Mouse (Mus musculus) neural tube, embryonic 12.5 days (tissue): ENCODE results near the gene Parp4. TPM values are rescaled to one million over a fixed set of nuclear protein-coding genes. Genes with fewer than 3 reads are reported as not detected.

Source experiments
- ATAC-seq: fragments of 200-750 bp; cut with Nextera tagmentation; 2 replicates; pipeline ENCODE4 v1.8.0; 2017; ENCODE audit warnings: low read depth, mild to moderate bottlenecking, moderate TSS enrichment, moderate library complexity; ENCODE audit not compliant: low FRiP score
- H3K27ac ChIP-seq: fragments of 300-500 bp; sonication (generic); 2 replicates; pipeline ENCODE4 v1.5.1; 2016
- H3K27me3 ChIP-seq: fragments of 300-500 bp; sonication (generic); replicated peaks from 2 replicates; pipeline ENCODE4 v1.6.1; 2016; ENCODE audit warnings: mild to moderate bottlenecking
- H3K36me3 ChIP-seq: fragments of 300-500 bp; sonication (generic); 2 replicates; pipeline ENCODE4 v1.6.1; 2016; ENCODE audit warnings: mild to moderate bottlenecking
- H3K4me1 ChIP-seq: fragments of 300-500 bp; sonication (generic); 2 replicates; pipeline ENCODE4 v1.6.1; 2016
- H3K4me2 ChIP-seq: fragments of 300-500 bp; sonication (generic); replicated peaks from 2 replicates; pipeline ENCODE4 v1.6.1; 2016; ENCODE audit warnings: mild to moderate bottlenecking
- H3K4me3 ChIP-seq: fragments of 300-500 bp; sonication (generic); 2 replicates; pipeline ENCODE4 v1.5.1; 2016
- H3K9ac ChIP-seq: fragments of 300-500 bp; sonication (generic); 2 replicates; pipeline ENCODE4 v1.6.1; 2016; ENCODE audit warnings: mild to moderate bottlenecking
- H3K9me3 ChIP-seq: fragments of 300-500 bp; sonication (generic); 2 replicates; pipeline ENCODE4 v1.6.1; 2016; ENCODE audit warnings: mild to moderate bottlenecking
- WGBS: fragments of 180-500 bp; shearing (Covaris S2); methylation state at CpG from one replicate; pipeline ENCODE4 v1.1.7; 2016; 5-methylcytosine and 5-hydroxymethylcytosine counted together
- polyA plus RNA-seq: library from polyadenylated mRNA; unstranded; fragments of >200 nt; fragmentation: Nextera tagmentation; extraction: Ambion mirVana; gene quantifications from 2 replicates; pipeline ENCODE4 v1.2.1, GENCODE M21; 2016

Parp4 gene
- 1.3 and 1.8 TPM in 2 replicates for polyA plus RNA-seq

DNA sequence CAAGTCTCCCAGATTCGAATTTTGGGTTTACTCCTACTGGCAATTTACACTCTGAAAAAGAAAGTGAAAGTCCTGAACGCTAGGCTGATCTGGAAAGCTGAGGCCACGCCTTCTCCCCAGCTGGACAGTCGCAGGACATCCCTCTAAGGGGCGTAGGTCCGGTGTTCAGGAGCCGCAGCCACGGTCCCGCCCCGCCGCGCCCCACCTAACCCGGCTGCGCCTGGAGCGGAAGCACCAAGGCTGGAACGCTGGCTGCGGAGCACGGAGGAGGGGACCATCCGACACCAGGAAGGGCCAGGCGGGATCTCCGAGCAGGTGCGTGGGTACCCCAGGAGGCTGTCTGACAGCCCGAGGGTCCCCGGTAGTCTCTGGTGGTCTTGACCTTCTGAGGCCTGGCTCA lies at the start of gene Parp4, which contains the start of gene Cenpj:
Gene Parp4, plus strand, starts transcription at position 204 of the 400 bp plus-strand sequence.
Gene Cenpj, minus strand, starts transcription at position 10 of the 400 bp plus-strand sequence.
- Histone ChIP-seq H3K9me3 (no peaks in the 10 kb centered on the region), H3K9ac (peak within 1 kb of the TSS; percentile 52), H3K4me1 (peaks cover 10% of the 10 kb centered on the region), H3K27me3 (no peaks in the 10 kb centered on the region), H3K27ac (no peak within 1 kb of the TSS), H3K4me2 (peak within 1 kb of the TSS; percentile 78), H3K4me3 (peak within 1 kb of the TSS; percentile 44), H3K36me3 (no peaks in the 10 kb centered on the region)
- WGBS: under 1% methylated on average over 24 of the region's 24 CpGs
- ATAC-seq: no peak

DNA sequence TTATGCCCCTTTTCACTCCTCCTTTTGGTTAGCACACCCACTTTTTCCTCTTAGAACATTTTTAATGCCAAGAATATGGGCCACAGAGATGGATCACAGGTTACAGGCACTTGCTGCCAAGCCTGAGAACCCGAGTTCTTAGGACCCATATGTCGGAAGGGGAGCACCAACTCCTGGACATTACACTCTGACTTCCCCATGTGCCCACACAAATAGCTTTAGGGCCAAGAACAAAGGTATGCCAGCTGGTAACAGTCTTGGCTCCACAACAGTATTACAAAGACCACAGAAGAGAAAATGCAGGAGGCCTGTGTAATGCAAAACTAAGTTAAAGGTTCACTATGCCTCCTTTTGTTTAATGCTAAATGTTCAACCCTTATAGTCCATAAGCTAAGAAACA lies 44.6 kb upstream of the Parp4 start:
- Histone ChIP-seq H3K36me3 (peaks cover 45% of the 10 kb centered on the region), H3K4me3 (no peak overlapping the region)
- 87% methylated on average over 2 of the region's 2 CpGs for WGBS

DNA sequence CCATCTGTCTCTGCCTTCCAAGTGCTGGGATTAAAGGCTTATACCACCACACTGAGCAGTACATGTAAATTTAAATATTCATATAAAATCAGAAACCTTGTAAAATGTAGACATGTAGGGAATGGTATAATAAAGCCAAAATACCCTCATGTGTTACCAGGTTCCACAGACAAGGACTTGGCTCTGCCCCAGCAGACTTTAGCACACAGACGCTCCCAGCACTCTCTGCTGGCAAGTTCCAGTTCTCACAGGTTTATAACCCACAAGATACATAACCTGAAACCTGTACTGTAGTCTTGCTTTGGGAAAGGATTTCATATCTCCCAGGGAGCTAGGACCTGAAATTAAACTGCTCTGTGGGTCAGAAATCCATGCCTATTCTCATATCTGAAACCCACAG lies 30.5 kb upstream of the Parp4 start:
- Histone ChIP-seq H3K4me1 (no peaks in the 10 kb centered on the region), H3K4me2 (no peak overlapping the region), H3K36me3 (peaks cover 5% of the 10 kb centered on the region), H3K9ac (no peak overlapping the region), H3K4me3 (no peak overlapping the region), H3K27ac (no peak overlapping the region), H3K9me3 (no peaks in the 10 kb centered on the region), H3K27me3 (no peaks in the 10 kb centered on the region)
- 97% methylated on average over 1 of the region's 1 CpGs for WGBS
- ATAC-seq: no peak

More for the DNA sequence above, 44.6 kb upstream of the Parp4 start:
- Histone ChIP-seq H3K27me3 (no peaks in the 10 kb centered on the region), H3K4me2 (no peak overlapping the region), H3K9me3 (no peaks in the 10 kb centered on the region), H3K27ac (no peak overlapping the region), H3K9ac (no peak overlapping the region), H3K4me1 (no peaks in the 10 kb centered on the region)
- no peak for ATAC-seq

DNA sequence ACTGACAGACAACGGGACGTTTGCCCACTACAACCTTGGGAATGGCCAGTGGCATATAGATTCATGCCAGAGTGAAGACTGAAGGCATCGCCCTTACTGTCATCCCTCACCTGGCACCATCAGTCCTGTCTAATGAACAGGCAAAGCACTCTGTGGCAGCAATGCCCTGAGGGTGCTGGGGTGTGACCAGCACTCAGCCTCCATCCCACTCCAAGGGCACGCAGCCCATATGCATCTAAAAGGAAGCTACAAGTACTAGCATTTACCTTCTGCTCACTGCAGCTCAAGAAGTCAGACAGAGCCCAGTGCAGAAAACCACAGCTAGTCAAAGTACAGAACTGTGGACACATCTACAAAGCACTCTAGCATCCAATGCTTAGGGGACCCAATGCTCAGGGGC lies 29.9 kb upstream of the Parp4 start:
- no peak overlapping the region for H3K4me2 ChIP-seq
- no peak overlapping the region for H3K4me3 ChIP-seq
- peaks cover 5% of the 10 kb centered on the region for H3K36me3 ChIP-seq
- WGBS: 91% methylated on average over 4 of the region's 4 CpGs
- H3K27ac ChIP-seq: no peak overlapping the region
- no peak overlapping the region for H3K9ac ChIP-seq
- no peak for ATAC-seq
- H3K27me3 ChIP-seq: no peaks in the 10 kb centered on the region
- H3K4me1 ChIP-seq: no peaks in the 10 kb centered on the region
- no peaks in the 10 kb centered on the region for H3K9me3 ChIP-seq

DNA sequence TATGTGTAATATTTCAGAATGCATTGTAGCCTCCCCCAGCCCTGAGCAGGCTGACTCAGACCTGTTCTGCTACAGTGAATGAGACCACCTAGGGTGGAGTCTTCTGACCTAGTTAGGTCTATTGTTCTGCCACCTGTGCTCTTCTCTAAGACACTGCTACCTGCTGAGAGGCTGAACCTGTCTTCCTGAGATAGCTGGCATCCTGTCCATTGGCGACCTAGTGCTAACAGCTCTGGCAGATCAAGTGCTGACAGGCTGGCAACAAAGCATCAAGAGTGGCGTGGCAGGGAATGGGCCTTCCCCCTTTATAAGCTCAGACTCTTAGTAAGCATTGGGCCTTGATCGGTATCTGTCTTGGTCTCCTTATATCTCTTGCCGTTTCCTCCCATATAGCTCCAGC lies 24.5 kb upstream of the Parp4 start:
- no peak overlapping the region for H3K9ac ChIP-seq
- no peak overlapping the region for H3K27ac ChIP-seq
- no peaks in the 10 kb centered on the region for H3K27me3 ChIP-seq
- no peaks in the 10 kb centered on the region for H3K9me3 ChIP-seq
- H3K4me3 ChIP-seq: no peak overlapping the region
- peaks cover 30% of the 10 kb centered on the region for H3K36me3 ChIP-seq
- H3K4me1 ChIP-seq: no peaks in the 10 kb centered on the region
- 91% methylated on average over 4 of the region's 4 CpGs for WGBS
- H3K4me2 ChIP-seq: no peak overlapping the region
- no peak for ATAC-seq

DNA sequence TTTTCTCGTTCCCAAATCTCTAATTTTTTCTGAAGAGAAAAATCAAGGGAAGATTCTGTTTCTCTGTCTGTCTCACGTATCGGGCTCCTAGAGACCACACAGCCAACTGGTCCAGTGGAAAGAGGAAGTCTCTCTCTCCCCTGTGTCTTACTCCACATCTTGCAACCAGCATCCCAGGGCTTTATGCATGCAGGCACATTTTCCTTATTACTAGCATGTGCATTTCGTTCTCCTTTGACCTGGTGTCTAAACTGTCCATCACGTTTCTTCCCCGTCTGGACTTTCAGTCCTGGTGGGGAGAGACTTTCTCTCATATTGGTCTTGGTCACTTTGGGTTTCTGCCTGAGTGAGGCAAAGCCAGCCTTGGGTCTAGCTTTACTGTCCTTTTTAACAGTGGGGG lies 22.5 kb upstream of the Parp4 start:
- WGBS: 93% methylated on average over 6 of the region's 6 CpGs
- Histone ChIP-seq H3K4me2 (no peak overlapping the region), H3K4me1 (no peaks in the 10 kb centered on the region), H3K9ac (no peak overlapping the region), H3K9me3 (no peaks in the 10 kb centered on the region), H3K36me3 (peaks cover 34% of the 10 kb centered on the region), H3K27me3 (no peaks in the 10 kb centered on the region), H3K27ac (no peak overlapping the region), H3K4me3 (no peak overlapping the region)
- no peak for ATAC-seq

DNA sequence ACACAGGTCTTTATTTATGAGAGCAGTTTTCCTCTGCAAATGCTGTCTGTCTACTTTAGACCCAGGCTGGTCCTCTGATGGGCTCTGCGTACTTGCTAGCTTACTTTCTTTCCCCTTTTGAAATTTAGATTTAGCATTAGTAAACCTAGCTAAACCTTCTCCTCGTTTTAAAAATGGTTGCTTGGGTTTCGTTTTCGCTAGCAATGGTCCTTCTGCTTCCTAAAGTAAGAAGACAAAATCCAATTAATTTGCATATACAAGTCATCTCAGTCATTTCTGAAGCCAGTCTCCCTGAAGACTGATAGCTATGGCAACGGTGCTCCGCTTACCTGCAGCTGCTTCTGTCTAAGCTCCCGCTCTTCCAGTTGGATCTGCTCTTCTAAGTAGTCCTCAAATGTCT lies 22.1 kb upstream of the Parp4 start:
- Histone ChIP-seq H3K4me3 (no peak overlapping the region), H3K4me2 (no peak overlapping the region), H3K9ac (no peak overlapping the region), H3K36me3 (peaks cover 35% of the 10 kb centered on the region), H3K9me3 (no peaks in the 10 kb centered on the region), H3K27me3 (no peaks in the 10 kb centered on the region), H3K27ac (no peak overlapping the region), H3K4me1 (no peaks in the 10 kb centered on the region)
- ATAC-seq: no peak
- WGBS: 96% methylated on average over 7 of the region's 7 CpGs

DNA sequence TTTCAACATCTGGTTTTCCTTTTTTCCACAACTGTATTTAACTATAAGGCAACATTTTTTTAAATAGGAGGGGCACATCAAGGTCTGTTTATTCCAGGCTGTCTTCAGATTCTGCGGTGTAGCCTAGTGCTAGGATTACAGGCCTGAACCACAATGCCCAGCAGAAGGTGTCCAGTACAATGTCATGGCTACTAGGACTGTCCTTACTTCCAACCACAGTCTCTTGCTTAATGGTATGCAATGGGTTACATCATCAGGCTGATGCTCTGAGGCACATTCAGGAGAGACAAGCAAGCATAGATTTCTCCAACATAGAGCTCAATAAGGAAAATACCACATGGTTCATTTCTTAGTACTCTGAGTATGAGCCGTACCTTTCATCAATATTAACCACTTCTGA lies 20.7 kb upstream of the Parp4 start:
- Histone ChIP-seq H3K4me2 (no peak overlapping the region), H3K9ac (no peak overlapping the region), H3K27ac (no peak overlapping the region), H3K27me3 (no peaks in the 10 kb centered on the region), H3K36me3 (peaks cover 32% of the 10 kb centered on the region), H3K4me1 (no peaks in the 10 kb centered on the region), H3K9me3 (no peaks in the 10 kb centered on the region), H3K4me3 (no peak overlapping the region)
- WGBS: 92% methylated on average over 2 of the region's 2 CpGs
- no peak for ATAC-seq

DNA sequence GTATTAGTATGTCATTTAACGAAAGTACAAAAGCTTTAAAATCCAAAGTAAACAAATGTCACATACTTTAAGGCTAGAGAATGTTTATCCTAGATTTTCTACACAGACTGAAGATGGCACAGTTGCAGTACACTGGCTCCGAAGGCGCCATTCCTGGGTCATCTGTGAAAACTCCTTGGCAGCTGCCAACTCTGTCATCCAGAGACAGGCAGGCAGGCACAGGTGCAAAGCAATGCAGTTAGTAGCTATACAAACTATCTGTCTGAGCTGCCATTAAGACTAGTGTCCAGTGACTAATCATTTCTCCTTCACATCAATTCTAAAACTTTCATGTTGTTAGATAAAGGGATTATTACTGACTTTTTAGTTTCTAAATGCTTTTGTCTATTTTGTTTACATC lies 16.3 kb upstream of the Parp4 start:
- Histone ChIP-seq H3K27me3 (no peaks in the 10 kb centered on the region), H3K4me1 (no peaks in the 10 kb centered on the region), H3K9me3 (no peaks in the 10 kb centered on the region), H3K4me3 (no peak overlapping the region), H3K27ac (no peak overlapping the region), H3K9ac (no peak overlapping the region), H3K4me2 (no peak overlapping the region), H3K36me3 (peaks cover 25% of the 10 kb centered on the region)
- WGBS: 93% methylated on average over 3 of the region's 3 CpGs
- no peak for ATAC-seq

DNA sequence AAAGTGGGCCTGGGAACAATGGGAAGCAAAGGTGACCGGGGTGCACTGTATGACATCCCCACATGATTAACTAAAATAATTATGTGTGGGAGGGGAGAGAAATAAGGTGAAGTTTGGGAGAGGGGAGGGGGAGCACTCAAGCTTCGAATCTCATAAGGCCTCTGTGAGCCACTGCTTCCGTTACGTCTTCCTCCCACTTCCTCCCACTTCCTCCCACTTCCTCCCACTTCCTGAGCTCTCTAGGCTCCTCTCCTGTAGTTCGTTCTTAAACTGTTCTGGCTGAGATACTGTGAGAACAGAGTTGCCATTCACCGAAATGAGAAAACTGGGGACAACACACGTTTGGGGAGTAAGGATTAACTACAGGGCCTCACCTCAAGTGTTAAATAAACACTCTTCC lies 7.9 kb upstream of the Parp4 start:
- H3K36me3 ChIP-seq: peaks cover 13% of the 10 kb centered on the region
- 86% methylated on average over 7 of the region's 7 CpGs for WGBS
- H3K4me3 ChIP-seq: no peak overlapping the region
- H3K27ac ChIP-seq: no peak overlapping the region
- no peak overlapping the region for H3K4me2 ChIP-seq
- H3K9ac ChIP-seq: no peak overlapping the region
- H3K4me1 ChIP-seq: peaks cover 7% of the 10 kb centered on the region
- H3K9me3 ChIP-seq: no peaks in the 10 kb centered on the region
- no peak for ATAC-seq
- H3K27me3 ChIP-seq: no peaks in the 10 kb centered on the region

DNA sequence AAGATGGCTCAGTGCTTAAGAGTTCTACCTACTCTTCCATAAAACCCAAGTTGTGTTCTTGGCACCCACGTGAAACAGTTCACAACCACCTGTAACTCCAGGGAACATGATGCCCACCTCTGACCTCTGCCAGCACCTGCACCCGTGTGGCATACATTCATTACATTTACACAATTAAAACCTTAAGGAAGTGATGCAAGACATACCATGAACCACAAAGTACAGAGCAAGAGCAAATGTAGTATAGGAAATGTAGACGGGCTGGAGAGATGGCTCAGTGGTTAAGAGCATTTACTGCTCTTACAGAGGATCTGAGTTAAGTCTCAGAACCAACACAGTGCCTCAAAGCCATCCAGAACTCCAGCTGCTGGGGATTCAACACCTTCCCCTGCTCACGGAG lies 6.4 kb upstream of the Parp4 start:
- Histone ChIP-seq H3K36me3 (0 out of 2 replicates have a peak, but pooled peaks cover under 1% of the 10 kb centered on the region), H3K4me3 (no peak overlapping the region), H3K27ac (no peak overlapping the region), H3K4me1 (peaks cover 7% of the 10 kb centered on the region), H3K9ac (no peak overlapping the region), H3K4me2 (no peak overlapping the region), H3K9me3 (no peaks in the 10 kb centered on the region), H3K27me3 (no peaks in the 10 kb centered on the region)
- ATAC-seq: no peak
- 89% methylated on average over 4 of the region's 4 CpGs for WGBS

DNA sequence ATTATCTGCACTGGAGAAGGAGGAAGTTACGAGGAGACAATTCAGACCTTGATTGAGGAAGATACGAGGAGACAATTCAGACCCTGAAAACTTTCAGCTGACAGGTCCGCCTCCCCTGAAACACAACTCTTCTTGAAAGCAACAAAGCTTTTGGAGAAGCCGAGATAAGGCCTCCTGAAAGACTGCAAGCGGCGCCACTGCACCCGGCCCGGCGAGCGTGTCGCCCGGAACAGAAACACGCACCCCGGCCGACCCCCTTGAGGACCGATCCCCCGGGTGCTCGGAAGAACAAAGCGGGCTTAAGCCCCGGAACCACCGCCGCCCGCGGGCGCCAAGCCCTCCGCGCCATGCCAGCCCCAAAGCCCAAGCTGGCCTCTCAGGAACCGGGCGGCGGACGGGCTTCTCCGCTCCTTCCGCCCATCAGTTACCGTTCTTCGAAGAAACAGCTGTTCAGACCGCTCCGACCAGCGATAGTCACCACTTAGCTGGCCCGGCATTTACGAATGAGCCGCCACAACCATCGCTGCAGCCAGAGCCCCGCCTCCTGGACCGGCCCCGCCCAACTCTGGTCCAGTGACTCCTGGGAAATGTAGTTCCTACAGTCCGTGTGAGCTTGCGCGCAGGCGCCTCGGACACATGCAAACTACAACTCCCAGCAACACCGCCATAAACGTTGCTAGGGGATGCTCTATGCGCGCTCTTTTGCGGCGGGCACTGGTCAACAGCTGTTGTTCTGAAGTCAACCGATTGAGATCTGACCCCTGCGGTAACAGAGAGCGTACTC lies 3.9 kb upstream of the Parp4 start:
- no peak overlapping the region for H3K27ac ChIP-seq

DNA sequence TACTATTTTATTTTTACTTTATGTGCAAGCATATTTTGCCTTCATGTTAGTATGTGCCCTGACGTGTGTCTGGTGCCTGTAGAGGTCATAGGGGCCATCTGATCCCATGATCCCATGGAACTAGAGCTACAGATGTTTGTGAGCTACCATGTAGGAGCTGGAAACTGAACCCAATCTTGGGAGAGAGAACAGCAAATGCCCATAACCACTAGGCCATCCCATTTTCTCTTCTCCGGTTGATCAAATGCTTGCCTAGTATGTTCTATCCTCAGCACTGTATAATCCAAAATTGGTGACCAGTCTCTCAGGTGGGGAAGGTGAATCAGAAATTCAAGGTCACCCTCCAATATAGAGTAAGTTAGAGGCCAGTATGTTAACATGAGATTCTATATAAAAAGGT lies 2.9 kb upstream of the Parp4 start:
- no peaks in the 10 kb centered on the region for H3K9me3 ChIP-seq
- no peak for ATAC-seq
- no peak overlapping the region for H3K27ac ChIP-seq
- H3K4me2 ChIP-seq: peak overlapping the region; percentile 75
- WGBS: 76% methylated on average over 2 of the region's 2 CpGs
- H3K4me1 ChIP-seq: peaks cover 12% of the 10 kb centered on the region
- H3K4me3 ChIP-seq: no peak overlapping the region
- no peak overlapping the region for H3K9ac ChIP-seq
- no peaks in the 10 kb centered on the region for H3K27me3 ChIP-seq
- no peaks in the 10 kb centered on the region for H3K36me3 ChIP-seq

More for the DNA sequence above, 3.9 kb upstream of the Parp4 start:
- ATAC-seq: peak; percentile 98
- Histone ChIP-seq H3K4me2 (peak overlapping the region; percentile 75), H3K9me3 (no peaks in the 10 kb centered on the region), H3K9ac (peak overlapping the region; percentile 66), H3K4me1 (peaks cover 12% of the 10 kb centered on the region), H3K36me3 (no peaks in the 10 kb centered on the region), H3K27me3 (no peaks in the 10 kb centered on the region), H3K4me3 (peak overlapping the region; percentile 80)
- under 1% methylated on average over 59 of the region's 59 CpGs for WGBS
